Mouse (Mus musculus) small intestine, adult 2 months (tissue): ENCODE results near the gene Zfp462. TPM values are rescaled to one million over a fixed set of nuclear protein-coding genes. Genes with fewer than 3 reads are reported as not detected.

ENCODE experiments used
- H3K27ac ChIP-seq: fragments of 200-500 bp; 2 replicates; pipeline ENCODE4 v1.5.1; 2012; ENCODE audit warnings: low read depth, low read length, control low read depth, inconsistent platforms; ENCODE audit not compliant: insufficient read depth
- H3K27me3 ChIP-seq: fragments of 200-500 bp; 2 replicates; pipeline ENCODE4 v1.6.1; 2012; ENCODE audit warnings: mild to moderate bottlenecking, moderate library complexity, low read length, inconsistent platforms; ENCODE audit not compliant: control insufficient read depth, insufficient read depth
- H3K36me3 ChIP-seq: fragments of 200-500 bp; 2 replicates; pipeline ENCODE4 v1.6.1; 2012; ENCODE audit warnings: mild to moderate bottlenecking, low read length, control low read depth, inconsistent platforms; ENCODE audit not compliant: control insufficient read depth, insufficient read depth
- H3K4me1 ChIP-seq: fragments of 200-500 bp; 2 replicates; pipeline ENCODE4 v1.6.1; 2012; ENCODE audit warnings: low read length, inconsistent platforms, mixed read lengths; ENCODE audit not compliant: control insufficient read depth, insufficient read depth, insufficient read length
- H3K4me3 ChIP-seq: fragments of 200-500 bp; 2 replicates; pipeline ENCODE4 v1.5.1; 2012; ENCODE audit warnings: low read depth, mild to moderate bottlenecking, control low read depth, inconsistent platforms, low read length, moderate library complexity
- CTCF ChIP-seq: fragments of 200-500 bp; IDR thresholded peaks from 2 replicates; pipeline ENCODE4 v1.5.1; 2012; ENCODE audit warnings: low read depth, mild to moderate bottlenecking, control low read depth, inconsistent platforms, low read length, moderate library complexity, mixed read lengths; ENCODE audit not compliant: insufficient replicate concordance, insufficient read length; ENCODE audit errors: extremely low read depth
- POLR2A ChIP-seq: fragments of 200-500 bp; IDR thresholded peaks from 2 replicates; pipeline ENCODE4 v1.6.1; 2012; ENCODE audit warnings: low read depth, mild to moderate bottlenecking, control low read depth, inconsistent platforms, low read length, moderate library complexity
- WGBS: fragments of 180-500 bp; shearing (Covaris S2); methylation state at CpG from one replicate; pipeline ENCODE4 v1.1.7; 2018; 5-methylcytosine and 5-hydroxymethylcytosine counted together
- polyA plus RNA-seq: library from polyadenylated mRNA; depleted of rRNA; stranded (reverse); fragments of >200 nt; gene quantifications from 2 replicates; pipeline ENCODE4 v1.2.3, GENCODE M21; 2012

Zfp462 gene
- polyA plus RNA-seq, 1 experiment: 2.3 TPM

- no peak overlapping the region for H3K27ac ChIP-seq
- H3K4me1 ChIP-seq: peaks cover 17% of the 10 kb centered on the region
- TF ChIP-seq CTCF (no peak), POLR2A (no peak)
- 41% methylated on average over 13 of the region's 13 CpGs for WGBS
- H3K4me3 ChIP-seq: no peak overlapping the region
- no peaks in the 10 kb centered on the region for H3K27me3 ChIP-seq
- H3K36me3 ChIP-seq: no peaks in the 10 kb centered on the region
Measured at GRCm38 (mm10) chr4:55128088-55128835, 183.4 kb downstream of the Zfp462 start.
